Mouse (Mus musculus) stomach, postnatal 0 days (tissue): ENCODE results near the gene Hax1.
A peak's percentile ranks its signal among the peaks of the same experiment; 100 is the strongest.

ENCODE experiments used
- CTCF ChIP-seq: IDR thresholded peaks from 2 replicates; pipeline ENCODE4 v1.5.1; 2016; ENCODE audit warnings: antibody characterized with exemption, low read depth, mild to moderate bottlenecking, moderate library complexity
- EP300 ChIP-seq: optimal IDR thresholded peaks from 2 replicates; pipeline ENCODE3; 2016; ENCODE audit warnings: antibody characterized with exemption

GRCm38 (mm10) chr3:89948021-89948420, 50.6 kb downstream of the Hax1 start:
- TF ChIP-seq CTCF (peak; percentile 19; the same call in 1 of the 2 replicates), EP300 (no peak)
